Mouse (Mus musculus): ENCODE data around the gene Cntnap2. TPM values are rescaled to one million over a fixed set of nuclear protein-coding genes. Genes with fewer than 3 reads are reported as not detected.

Cntnap2 gene
- polyA plus RNA-seq, 1 experiment from 2014 or later: 19.5 TPM

DNA sequence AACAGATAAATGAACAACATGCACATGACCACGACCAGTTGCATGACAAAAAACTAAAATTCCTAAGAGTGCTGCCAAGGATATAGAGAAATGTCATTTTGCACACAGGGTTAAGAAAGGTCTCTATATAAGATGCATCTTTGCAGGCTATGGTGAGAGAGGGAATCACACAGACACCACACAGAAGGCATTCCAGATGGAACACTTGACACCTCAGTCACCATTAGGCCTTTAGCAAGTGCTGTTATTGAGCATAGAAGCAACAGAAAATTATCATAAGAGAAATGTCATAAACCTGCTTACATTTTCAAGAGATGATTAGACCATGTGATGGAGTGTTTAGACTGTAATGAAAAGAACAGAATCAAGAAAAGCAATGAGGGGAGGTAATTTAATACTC lies 1107.7 kb downstream of the Cntnap2 start:
- Histone ChIP-seq H3K4me2 (replicated peaks; ENCODE audit: low read depth, low read length) (no peak overlapping the region), H3K4me1 (replicated peaks; ENCODE audit: control insufficient read depth, insufficient read depth, low read length) (no peaks in the 10 kb centered on the region), H3K36me3 (ENCODE audit: control insufficient read depth, insufficient read depth, low read length) (no peaks in the 10 kb centered on the region), H3K9ac (ENCODE audit: low read depth, low read length) (no peak overlapping the region), H3K4me3 (ENCODE audit: low read depth, low read length) (no peak overlapping the region), H3K27ac (ENCODE audit: low read depth, low read length) (no peak overlapping the region), H3K9me3 (ENCODE audit: control insufficient read depth, low read length) (no peaks in the 10 kb centered on the region), H3K27me3 (ENCODE audit: control insufficient read depth, insufficient read depth, low read length) (no peaks in the 10 kb centered on the region)
- WGBS: 70% methylated on average over 1 of the region's 1 CpGs
- DNase-seq (ENCODE audit: low spot score): no peak
- ATAC-seq (ENCODE audit: low FRiP score): no peak

DNA sequence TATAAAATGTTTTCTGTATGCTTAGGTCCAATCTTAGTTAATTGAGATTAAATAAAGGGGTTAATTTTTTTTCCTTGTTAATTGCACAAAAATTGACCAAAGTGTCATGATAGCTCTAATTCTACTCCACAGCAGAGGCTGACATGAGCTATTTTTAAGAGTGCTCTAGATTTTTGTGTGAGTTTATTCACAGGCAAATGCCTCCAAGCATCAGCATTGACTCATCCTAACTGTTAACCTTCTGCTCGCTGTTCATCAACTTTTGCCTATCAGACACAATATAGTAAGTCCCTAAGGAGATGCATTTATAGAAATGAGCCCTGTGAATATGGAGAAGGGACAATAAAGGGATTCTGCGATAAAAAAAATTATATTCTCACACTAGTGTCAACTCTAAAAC lies 1138.1 kb downstream of the Cntnap2 start:
- Histone ChIP-seq H3K27ac (ENCODE audit: low read depth, low read length) (no peak overlapping the region), H3K36me3 (ENCODE audit: control insufficient read depth, insufficient read depth, low read length) (no peaks in the 10 kb centered on the region), H3K4me3 (ENCODE audit: low read depth, low read length) (no peak overlapping the region), H3K9me3 (ENCODE audit: control insufficient read depth, low read length) (no peaks in the 10 kb centered on the region), H3K4me2 (replicated peaks; ENCODE audit: low read depth, low read length) (no peak overlapping the region), H3K27me3 (ENCODE audit: control insufficient read depth, insufficient read depth, low read length) (no peaks in the 10 kb centered on the region), H3K4me1 (replicated peaks; ENCODE audit: control insufficient read depth, insufficient read depth, low read length) (no peaks in the 10 kb centered on the region), H3K9ac (ENCODE audit: low read depth, low read length) (no peak overlapping the region)
- WGBS: 87% methylated on average over 2 of the region's 2 CpGs
- ATAC-seq (ENCODE audit: low FRiP score) (no peak), DNase-seq (ENCODE audit: low spot score) (no peak)

DNA sequence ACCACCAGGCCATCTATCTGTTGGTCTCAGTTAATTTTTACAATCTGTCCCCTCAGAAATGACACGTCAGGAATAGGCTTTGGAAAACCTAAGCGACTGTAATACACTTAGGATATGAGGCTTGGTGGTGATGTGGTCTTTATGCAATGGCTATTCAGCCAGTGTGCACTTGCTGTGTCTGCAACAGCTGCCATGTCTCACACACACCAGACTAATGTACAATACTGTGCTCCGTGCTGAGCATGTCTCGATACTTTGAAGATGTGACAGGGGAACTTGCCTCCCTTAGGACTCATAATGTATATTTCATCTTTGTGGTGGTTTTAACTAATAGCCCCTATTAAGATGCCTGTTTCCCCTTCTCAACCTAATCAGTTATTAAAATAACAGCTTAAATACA lies 1142.7 kb downstream of the Cntnap2 start:
- H3K9ac ChIP-seq (ENCODE audit: low read depth, low read length): no peak overlapping the region
- H3K4me1 ChIP-seq (replicated peaks; ENCODE audit: control insufficient read depth, insufficient read depth, low read length): no peaks in the 10 kb centered on the region
- H3K4me3 ChIP-seq (ENCODE audit: low read depth, low read length): no peak overlapping the region
- H3K27me3 ChIP-seq (ENCODE audit: control insufficient read depth, insufficient read depth, low read length): no peaks in the 10 kb centered on the region
- no peak for ATAC-seq (ENCODE audit: low FRiP score)
- 86% methylated on average over 4 of the region's 4 CpGs for WGBS
- H3K36me3 ChIP-seq (ENCODE audit: control insufficient read depth, insufficient read depth, low read length): no peaks in the 10 kb centered on the region
- no peaks in the 10 kb centered on the region for H3K9me3 ChIP-seq (ENCODE audit: control insufficient read depth, low read length)
- no peak overlapping the region for H3K27ac ChIP-seq (ENCODE audit: low read depth, low read length)
- H3K4me2 ChIP-seq (replicated peaks; ENCODE audit: low read depth, low read length): no peak overlapping the region
- DNase-seq (ENCODE audit: low spot score): no peak

DNA sequence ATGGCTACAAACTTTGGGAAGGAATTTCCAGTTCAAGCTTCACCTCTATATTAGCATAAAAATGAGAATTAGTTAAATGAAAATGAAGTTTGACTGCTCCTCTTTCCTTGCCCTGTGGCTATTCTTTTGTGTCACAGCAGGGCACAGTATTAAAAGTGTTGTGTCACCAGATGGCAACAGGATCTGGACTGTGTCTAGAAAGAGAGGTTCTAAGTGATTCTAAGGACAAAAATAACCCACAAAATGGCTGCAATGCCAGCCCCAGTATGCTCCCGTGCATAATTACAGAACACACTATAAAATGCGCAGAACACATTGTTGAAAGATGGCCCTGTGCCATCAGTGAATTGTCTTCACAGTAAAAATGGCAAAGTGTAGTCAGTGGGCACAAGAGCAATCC lies 1146.4 kb downstream of the Cntnap2 start:
- no peaks in the 10 kb centered on the region for H3K27me3 ChIP-seq (ENCODE audit: control insufficient read depth, insufficient read depth, low read length)
- DNase-seq (ENCODE audit: low spot score): no peak
- 78% methylated on average over 2 of the region's 2 CpGs for WGBS

DNA sequence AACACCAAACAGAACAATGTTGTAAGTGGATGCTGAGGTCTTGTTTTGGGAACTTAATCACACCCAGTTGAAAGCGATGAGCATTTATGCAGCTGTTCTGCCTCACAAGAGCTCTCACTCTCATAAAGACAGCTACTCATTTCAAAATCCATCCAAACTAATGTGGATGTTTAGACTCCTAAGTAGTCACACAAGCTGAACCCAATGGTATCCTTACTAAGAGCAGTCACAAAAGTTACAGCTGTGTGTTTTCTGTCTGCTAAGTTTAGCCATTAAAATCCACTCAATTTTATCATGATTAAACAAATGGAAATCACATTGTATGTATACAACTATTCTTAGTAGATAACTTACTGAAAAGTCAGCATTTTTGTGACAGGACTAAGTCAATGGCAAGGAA lies 1173.7 kb downstream of the Cntnap2 start:
- H3K4me1 ChIP-seq (replicated peaks; ENCODE audit: control insufficient read depth, insufficient read depth, low read length): no peaks in the 10 kb centered on the region
- no peak overlapping the region for H3K27ac ChIP-seq (ENCODE audit: low read depth, low read length)
- H3K27me3 ChIP-seq (ENCODE audit: control insufficient read depth, insufficient read depth, low read length): no peaks in the 10 kb centered on the region
- H3K36me3 ChIP-seq (ENCODE audit: control insufficient read depth, insufficient read depth, low read length): no peaks in the 10 kb centered on the region
- no peak overlapping the region for H3K4me2 ChIP-seq (replicated peaks; ENCODE audit: low read depth, low read length)
- 100% methylated on average over 1 of the region's 1 CpGs for whole genome bisulfite sequencing
- ATAC-seq (ENCODE audit: low FRiP score) (no peak), DNase-seq (ENCODE audit: low spot score) (no peak)
- no peak overlapping the region for H3K4me3 ChIP-seq (ENCODE audit: low read depth, low read length)
- no peaks in the 10 kb centered on the region for H3K9me3 ChIP-seq (ENCODE audit: control insufficient read depth, low read length)
- H3K9ac ChIP-seq (ENCODE audit: low read depth, low read length): no peak overlapping the region

More for the DNA sequence above, 1146.4 kb downstream of the Cntnap2 start:
- H3K9me3 ChIP-seq (ENCODE audit: control insufficient read depth, low read length): no peaks in the 10 kb centered on the region
- H3K9ac ChIP-seq (ENCODE audit: low read depth, low read length): no peak overlapping the region
- no peak overlapping the region for H3K4me2 ChIP-seq (replicated peaks; ENCODE audit: low read depth, low read length)
- H3K27ac ChIP-seq (ENCODE audit: low read depth, low read length): no peak overlapping the region
- no peaks in the 10 kb centered on the region for H3K36me3 ChIP-seq (ENCODE audit: control insufficient read depth, insufficient read depth, low read length)
- ATAC-seq (ENCODE audit: low FRiP score): no peak
- no peak overlapping the region for H3K4me3 ChIP-seq (ENCODE audit: low read depth, low read length)
- H3K4me1 ChIP-seq (replicated peaks; ENCODE audit: control insufficient read depth, insufficient read depth, low read length): no peaks in the 10 kb centered on the region

DNA sequence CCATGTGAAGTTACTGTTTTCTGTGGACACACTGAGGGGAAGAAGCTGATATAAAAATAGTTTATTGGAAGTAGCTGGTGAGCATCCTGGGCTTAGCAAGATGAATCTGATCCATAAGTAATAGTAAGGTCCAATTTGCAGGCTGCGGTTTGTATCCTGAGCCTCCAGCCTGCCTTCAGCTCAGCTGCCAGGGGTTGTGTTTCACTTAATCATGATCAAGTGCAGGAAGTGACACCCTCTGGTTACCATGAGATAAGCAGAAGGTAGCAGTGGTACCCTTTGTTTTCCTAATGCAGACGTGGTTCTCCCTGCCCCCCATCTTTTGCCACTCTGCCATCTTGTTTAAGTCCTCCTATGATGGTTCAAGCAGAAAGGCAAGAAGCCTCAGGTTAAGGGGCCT lies 1181.2 kb downstream of the Cntnap2 start:
- Histone ChIP-seq H3K36me3 (ENCODE audit: control insufficient read depth, insufficient read depth, low read length) (no peaks in the 10 kb centered on the region), H3K27ac (ENCODE audit: low read depth, low read length) (no peak overlapping the region), H3K9me3 (ENCODE audit: control insufficient read depth, low read length) (no peaks in the 10 kb centered on the region), H3K4me1 (replicated peaks; ENCODE audit: control insufficient read depth, insufficient read depth, low read length) (no peaks in the 10 kb centered on the region), H3K9ac (ENCODE audit: low read depth, low read length) (no peak overlapping the region), H3K4me3 (ENCODE audit: low read depth, low read length) (no peak overlapping the region), H3K27me3 (ENCODE audit: control insufficient read depth, insufficient read depth, low read length) (no peaks in the 10 kb centered on the region), H3K4me2 (replicated peaks; ENCODE audit: low read depth, low read length) (no peak overlapping the region)
- DNase-seq (ENCODE audit: low spot score) (no peak), ATAC-seq (ENCODE audit: low FRiP score) (no peak)
- 66% methylated on average over 2 of the region's 2 CpGs for WGBS

DNA sequence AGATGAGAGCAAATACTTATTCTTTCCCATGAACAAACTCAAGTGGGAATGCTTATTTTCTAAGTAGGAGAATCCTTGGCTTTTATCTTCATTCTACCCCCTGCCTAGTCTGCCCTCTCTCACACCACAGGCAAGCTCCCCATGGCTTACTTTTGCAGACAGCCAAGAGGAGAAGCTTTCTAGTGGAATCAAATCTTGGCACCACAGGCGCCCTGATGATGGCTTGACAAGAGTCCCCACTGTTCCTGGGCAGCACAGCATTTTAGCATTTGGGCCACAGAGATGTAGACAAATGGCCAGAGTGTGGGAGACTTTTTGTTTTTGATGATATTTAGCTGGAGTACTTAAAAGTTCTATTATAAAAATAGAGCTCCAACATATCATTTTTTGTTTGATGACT lies 1204.0 kb downstream of the Cntnap2 start:
- H3K9me3 ChIP-seq (ENCODE audit: control insufficient read depth, low read length): no peaks in the 10 kb centered on the region

DNA sequence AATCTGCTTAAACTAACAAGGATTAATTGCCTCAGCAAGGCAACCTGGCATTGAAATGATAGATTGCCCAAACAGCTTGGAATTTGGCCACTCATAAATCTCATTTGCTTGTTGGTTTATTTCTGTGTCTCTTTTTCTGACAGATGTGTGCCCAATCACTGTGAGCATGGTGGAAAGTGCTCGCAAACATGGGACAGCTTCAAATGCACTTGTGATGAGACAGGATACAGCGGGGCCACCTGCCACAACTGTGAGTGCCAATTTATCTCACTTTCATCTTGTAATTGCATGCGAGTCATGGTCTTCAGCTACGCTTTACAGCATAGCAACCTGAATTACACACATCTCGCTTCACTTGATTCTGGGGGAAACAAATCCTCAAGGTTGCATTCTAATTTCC lies 1287.8 kb downstream of the Cntnap2 start:
- DNase-seq (ENCODE audit: low spot score) (peak; percentile 10), ATAC-seq (ENCODE audit: low FRiP score) (peak; percentile 83)
- Histone ChIP-seq H3K27ac (ENCODE audit: low read depth, low read length) (no peak overlapping the region), H3K36me3 (ENCODE audit: control insufficient read depth, insufficient read depth, low read length) (no peaks in the 10 kb centered on the region), H3K4me1 (replicated peaks; ENCODE audit: control insufficient read depth, insufficient read depth, low read length) (no peaks in the 10 kb centered on the region), H3K9ac (ENCODE audit: low read depth, low read length) (no peak overlapping the region), H3K4me3 (ENCODE audit: low read depth, low read length) (no peak overlapping the region), H3K27me3 (ENCODE audit: control insufficient read depth, insufficient read depth, low read length) (no peaks in the 10 kb centered on the region), H3K9me3 (ENCODE audit: control insufficient read depth, low read length) (no peaks in the 10 kb centered on the region), H3K4me2 (replicated peaks; ENCODE audit: low read depth, low read length) (no peak overlapping the region)
- WGBS: 65% methylated on average over 5 of the region's 5 CpGs

More for the DNA sequence above, 1204.0 kb downstream of the Cntnap2 start:
- 19% methylated on average over 1 of the region's 1 CpGs for WGBS
- Histone ChIP-seq H3K27me3 (ENCODE audit: control insufficient read depth, insufficient read depth, low read length) (no peaks in the 10 kb centered on the region), H3K27ac (ENCODE audit: low read depth, low read length) (no peak overlapping the region), H3K4me3 (ENCODE audit: low read depth, low read length) (no peak overlapping the region), H3K4me1 (replicated peaks; ENCODE audit: control insufficient read depth, insufficient read depth, low read length) (no peaks in the 10 kb centered on the region), H3K4me2 (replicated peaks; ENCODE audit: low read depth, low read length) (no peak overlapping the region), H3K9ac (ENCODE audit: low read depth, low read length) (no peak overlapping the region), H3K36me3 (ENCODE audit: control insufficient read depth, insufficient read depth, low read length) (no peaks in the 10 kb centered on the region)
- ATAC-seq (ENCODE audit: low FRiP score): no peak
- DNase-seq (ENCODE audit: low spot score): no peak

DNA sequence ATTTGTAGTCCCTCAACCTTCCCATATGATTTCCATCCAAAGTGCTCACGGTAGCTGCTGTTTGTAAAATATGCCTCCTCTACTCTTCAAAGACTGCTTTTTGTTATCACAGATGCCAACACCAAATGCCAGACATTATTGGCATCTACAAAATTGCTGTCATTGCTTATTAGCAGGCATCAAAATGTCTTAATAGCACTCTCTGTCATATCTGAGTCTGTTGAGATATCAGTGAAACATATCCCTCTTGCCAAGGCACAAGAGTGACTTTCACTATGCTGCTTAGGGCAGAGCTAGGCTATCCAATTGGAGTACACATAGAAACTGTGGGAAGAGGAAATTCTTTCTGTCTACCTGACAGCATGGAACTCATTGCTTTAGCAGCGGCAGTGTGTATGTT lies 1301.9 kb downstream of the Cntnap2 start:
- Histone ChIP-seq H3K4me1 (replicated peaks; ENCODE audit: control insufficient read depth, insufficient read depth, low read length) (no peaks in the 10 kb centered on the region), H3K4me3 (ENCODE audit: low read depth, low read length) (no peak overlapping the region), H3K36me3 (ENCODE audit: control insufficient read depth, insufficient read depth, low read length) (no peaks in the 10 kb centered on the region), H3K4me2 (replicated peaks; ENCODE audit: low read depth, low read length) (no peak overlapping the region), H3K9ac (ENCODE audit: low read depth, low read length) (no peak overlapping the region), H3K27ac (ENCODE audit: low read depth, low read length) (no peak overlapping the region), H3K9me3 (ENCODE audit: control insufficient read depth, low read length) (no peaks in the 10 kb centered on the region), H3K27me3 (ENCODE audit: control insufficient read depth, insufficient read depth, low read length) (no peaks in the 10 kb centered on the region)
- WGBS: 87% methylated on average over 2 of the region's 2 CpGs
- ATAC-seq (ENCODE audit: low FRiP score) (no peak), DNase-seq (ENCODE audit: low spot score) (no peak)

All from hindbrain, embryonic 11.5 days (tissue).